Mouse (Mus musculus) midbrain, postnatal 0 days (tissue): ENCODE data around the gene Sugct. TPM values are rescaled to one million over a fixed set of nuclear protein-coding genes. Genes with fewer than 3 reads are reported as not detected.

Experiments used
- ATAC-seq: fragments of 200-750 bp; cut with Nextera tagmentation; 2 replicates; pipeline ENCODE4 v1.8.0; 2017; ENCODE audit warnings: moderate number of reproducible peaks, mild to moderate bottlenecking, moderate TSS enrichment, moderate library complexity; ENCODE audit not compliant: low FRiP score
- DNase-seq: peaks from one replicate; pipeline ENCODE4 v3.0.0-alpha.2; 2015; ENCODE audit warnings: low spot score
- H3K27ac ChIP-seq: fragments of 300-500 bp; sonication (generic); 2 replicates; pipeline ENCODE4 v1.5.1; 2014; ENCODE audit warnings: low read depth, mild to moderate bottlenecking, low read length, mixed read lengths
- H3K27me3 ChIP-seq: fragments of 300-500 bp; sonication (generic); 2 replicates; pipeline ENCODE4 v1.6.1; 2014; ENCODE audit warnings: low read length, control low read depth, mixed read lengths; ENCODE audit not compliant: insufficient read depth
- H3K36me3 ChIP-seq: fragments of 300-500 bp; sonication (generic); 2 replicates; pipeline ENCODE4 v1.6.1; 2014; ENCODE audit warnings: low read length, control low read depth, mixed read lengths; ENCODE audit not compliant: insufficient read depth
- H3K4me1 ChIP-seq: fragments of 300-500 bp; sonication (generic); 2 replicates; pipeline ENCODE4 v1.6.1; 2014; ENCODE audit warnings: mild to moderate bottlenecking, control low read depth, antibody characterized with exemption, low read length, mixed read lengths; ENCODE audit not compliant: insufficient read depth
- H3K4me2 ChIP-seq: fragments of 300-500 bp; sonication (generic); 2 replicates; pipeline ENCODE4 v1.6.1; 2014; ENCODE audit warnings: low read depth, mild to moderate bottlenecking, low read length, mixed read lengths; ENCODE audit not compliant: poor library complexity, severe bottlenecking
- H3K4me3 ChIP-seq: fragments of 300-500 bp; sonication (generic); 2 replicates; pipeline ENCODE4 v1.5.1; 2014; ENCODE audit warnings: low read depth, mild to moderate bottlenecking, low read length, moderate library complexity
- H3K9ac ChIP-seq: fragments of 300-500 bp; sonication (generic); replicated peaks from 2 replicates; pipeline ENCODE4 v1.6.1; 2014; ENCODE audit warnings: mild to moderate bottlenecking, low read length, moderate library complexity, mixed read lengths; ENCODE audit not compliant: poor library complexity, severe bottlenecking
- H3K9me3 ChIP-seq: fragments of 300-500 bp; sonication (generic); 2 replicates; pipeline ENCODE4 v1.6.1; 2016; ENCODE audit warnings: low read length, control low read depth
- CTCF ChIP-seq: IDR thresholded peaks from 2 replicates; pipeline ENCODE4 v1.5.1; 2016; ENCODE audit warnings: antibody characterized with exemption, mild to moderate bottlenecking
- WGBS: fragments of 180-500 bp; shearing (Covaris S2); extraction: QIAGEN DNeasy Blood & Tissue Kit; methylation state at CpG from one replicate; pipeline ENCODE4 v1.1.7; 2014; 5-methylcytosine and 5-hydroxymethylcytosine counted together
- polyA plus RNA-seq: library from polyadenylated mRNA; unstranded; fragments of >200 nt; fragmentation: Nextera tagmentation; extraction: Ambion mirVana; gene quantifications from 2 replicates; pipeline ENCODE4 v1.2.1, GENCODE M21; 2015
- total RNA-seq: library from RNA; depleted of rRNA; stranded (reverse); fragments of >200 nt; gene quantifications from 2 replicates; pipeline ENCODE4 v1.2.3, GENCODE M21; 2014

Gene Sugct
- total and polyA plus RNA-seq, 2 experiments from 2014 or later, result 1.5 to 2.9 TPM

DNA sequence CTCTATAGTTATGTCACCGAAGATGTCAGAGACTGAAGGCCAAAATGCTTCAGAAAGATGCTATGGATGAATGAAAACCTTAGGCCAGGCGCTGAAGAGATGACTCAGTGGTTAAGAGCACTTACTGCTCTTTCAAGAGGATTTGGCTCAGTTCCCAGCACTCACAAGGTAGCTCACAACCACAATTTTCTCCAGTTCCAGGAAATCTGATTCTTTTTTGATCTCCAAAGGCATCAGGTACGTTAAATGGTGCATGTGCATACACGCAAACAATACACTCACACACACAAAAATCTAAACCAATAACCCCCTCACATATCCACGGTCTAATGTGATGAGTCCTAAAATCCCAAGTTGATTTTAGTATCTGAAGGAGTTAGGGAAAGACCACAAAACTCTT, 1.5 kb downstream of the Sugct start:
- Histone ChIP-seq H3K27ac (no peak overlapping the region), H3K4me2 (peak overlapping the region; percentile 80; the same call in 1 of the 2 replicates), H3K4me1 (no peaks in the 10 kb centered on the region), H3K36me3 (no peaks in the 10 kb centered on the region), H3K4me3 (peak overlapping the region; percentile 77; the same call in 1 of the 2 replicates), H3K9me3 (no peaks in the 10 kb centered on the region), H3K9ac (no peak overlapping the region), H3K27me3 (no peaks in the 10 kb centered on the region)
- ATAC-seq (no peak), DNase-seq (peak; percentile 3)
- WGBS, result 69% methylated on average over 5 of the region's 5 CpGs
- TF ChIP-seq CTCF, result no peak

- no peaks in the 10 kb centered on the region for H3K4me1 ChIP-seq
- no peaks in the 10 kb centered on the region for H3K36me3 ChIP-seq
- DNase-seq (no peak), ATAC-seq (no peak)
- no peaks in the 10 kb centered on the region for H3K9me3 ChIP-seq
- no peak overlapping the region for H3K27ac ChIP-seq
- no peak overlapping the region for H3K4me2 ChIP-seq
- no peak for TF ChIP-seq CTCF
- WGBS, result 71% methylated on average over 1 of the region's 1 CpGs
- H3K27me3 ChIP-seq, result no peaks in the 10 kb centered on the region
- no peak overlapping the region for H3K4me3 ChIP-seq
- no peak overlapping the region for H3K9ac ChIP-seq
Measured at GRCm38 (mm10) chr13:17691436-17691835, 3.9 kb downstream of the Sugct start.

DNA sequence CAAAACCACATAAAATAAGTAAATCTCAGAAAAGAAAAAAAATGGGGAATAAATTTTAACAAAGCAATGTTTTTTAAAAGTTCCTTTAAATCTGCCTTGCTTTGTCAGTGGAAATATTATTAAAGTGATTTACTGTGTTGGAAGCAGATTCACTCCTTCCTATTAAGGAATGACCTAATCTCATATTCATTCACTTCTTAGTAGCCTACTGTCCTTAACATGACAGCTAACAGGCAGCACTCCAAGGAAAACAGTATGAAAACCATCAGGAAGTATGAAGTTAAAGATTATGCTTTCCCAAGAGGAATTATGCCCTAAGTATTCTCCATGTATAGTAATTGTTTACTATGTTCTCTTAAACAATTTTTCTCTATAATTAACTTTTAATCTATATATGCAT, 4.7 kb downstream of the Sugct start:
- no peaks in the 10 kb centered on the region for H3K27me3 ChIP-seq
- ATAC-seq (no peak), DNase-seq (no peak)
- H3K36me3 ChIP-seq, result no peaks in the 10 kb centered on the region
- H3K27ac ChIP-seq, result no peak overlapping the region
- H3K4me1 ChIP-seq, result no peaks in the 10 kb centered on the region
- TF ChIP-seq CTCF, result no peak
- H3K4me3 ChIP-seq, result no peak overlapping the region
- H3K9me3 ChIP-seq, result no peaks in the 10 kb centered on the region
- no peak overlapping the region for H3K9ac ChIP-seq
- H3K4me2 ChIP-seq, result no peak overlapping the region

GRCm38 (mm10) chr13:17689461-17689860, 5.9 kb downstream of the Sugct start:
- Histone ChIP-seq H3K4me2 (no peak overlapping the region), H3K27me3 (no peaks in the 10 kb centered on the region), H3K4me3 (no peak overlapping the region), H3K9ac (no peak overlapping the region), H3K9me3 (no peaks in the 10 kb centered on the region), H3K4me1 (no peaks in the 10 kb centered on the region), H3K27ac (no peak overlapping the region), H3K36me3 (no peaks in the 10 kb centered on the region)
- DNase-seq (no peak), ATAC-seq (no peak)
- no peak for TF ChIP-seq CTCF

DNA sequence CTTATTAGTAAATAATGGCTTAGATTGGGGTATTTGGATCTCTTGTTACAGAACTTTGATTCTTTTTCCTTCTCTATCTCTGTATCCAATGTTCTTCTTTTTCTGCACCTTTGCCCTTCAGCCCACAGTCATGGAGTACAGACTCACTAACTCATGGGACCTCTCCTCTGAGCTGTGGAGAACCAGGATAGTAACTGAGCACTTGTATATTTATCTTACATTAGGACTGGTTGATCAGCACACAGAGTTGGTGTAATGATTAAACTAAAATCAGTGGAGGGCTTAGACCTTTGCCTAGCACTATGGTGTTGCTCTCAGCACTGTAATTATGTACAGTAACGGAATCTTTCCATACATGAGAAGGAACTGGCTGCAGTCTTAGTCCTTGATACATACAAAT, 24.2 kb downstream of the Sugct start:
- Histone ChIP-seq H3K9me3 (no peaks in the 10 kb centered on the region), H3K9ac (no peak overlapping the region), H3K4me2 (no peak overlapping the region), H3K4me3 (no peak overlapping the region), H3K27ac (no peak overlapping the region), H3K36me3 (no peaks in the 10 kb centered on the region), H3K4me1 (no peaks in the 10 kb centered on the region), H3K27me3 (no peaks in the 10 kb centered on the region)
- 79% methylated on average over 1 of the region's 1 CpGs for WGBS
- DNase-seq, result no peak
- ATAC-seq, result no peak
- TF ChIP-seq CTCF, result no peak

DNA sequence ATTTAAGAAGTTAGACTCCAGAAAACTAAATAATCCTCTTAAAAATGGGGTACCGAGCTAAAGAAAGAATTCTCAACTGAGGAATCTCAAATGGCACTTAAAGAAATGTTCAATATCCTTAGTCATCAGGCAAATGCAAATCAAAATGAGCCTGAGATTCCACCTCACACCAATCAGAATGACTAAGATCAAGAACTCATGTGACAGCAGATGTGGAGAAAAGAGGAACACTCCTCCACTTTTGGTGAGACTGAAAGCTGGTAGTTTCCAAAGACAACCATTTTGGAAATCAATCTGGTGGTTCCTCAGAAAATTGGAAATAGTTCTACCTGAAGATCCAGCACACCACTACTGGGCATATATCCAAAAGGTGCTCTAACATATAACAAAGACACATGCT, 28.0 kb downstream of the Sugct start:
- H3K4me3 ChIP-seq, result no peak overlapping the region
- H3K36me3 ChIP-seq, result no peaks in the 10 kb centered on the region
- H3K9me3 ChIP-seq, result no peaks in the 10 kb centered on the region
- no peak overlapping the region for H3K9ac ChIP-seq
- ATAC-seq (no peak), DNase-seq (no peak)
- H3K27ac ChIP-seq, result no peak overlapping the region
- no peak overlapping the region for H3K4me2 ChIP-seq
- no peaks in the 10 kb centered on the region for H3K4me1 ChIP-seq
- no peak for TF ChIP-seq CTCF
- 96% methylated on average over 1 of the region's 1 CpGs for WGBS
- no peaks in the 10 kb centered on the region for H3K27me3 ChIP-seq
